Mouse (Mus musculus) MEL (cell line): ENCODE data around the gene Sirt5. TPM values are rescaled to one million over a fixed set of nuclear protein-coding genes. Genes with fewer than 3 reads are reported as not detected.

ENCODE experiments used
- DNase-seq: peaks from one replicate; pipeline ENCODE4 v3.0.0; 2011; ENCODE audit warnings: low read depth, low spot score
- H3K27ac ChIP-seq: 2 replicates; pipeline ENCODE4 v1.5.1; 2012; ENCODE audit warnings: low read depth, mild to moderate bottlenecking, control low read depth, low read length, moderate library complexity; ENCODE audit not compliant: control insufficient read depth
- H3K27me3 ChIP-seq, 2 experiments: fragments of 150-350 bp in 1 of 2; sonication (generic) in 1 of 2; 2 replicates each; pipeline ENCODE4 v1.6.1; 2012; ENCODE audit warnings: low read length in 2 of 2, mild to moderate bottlenecking in 2 of 2, improper control_type of control experiment in 1 of 2, moderate library complexity in 1 of 2; ENCODE audit not compliant: insufficient read depth in 2 of 2, control insufficient read depth in 1 of 2
- H3K36me3 ChIP-seq, 2 experiments: 2 replicates each; pipeline ENCODE4 v1.6.1; 2012 to 2014; ENCODE audit warnings: low read length in 2 of 2, improper control_type of control experiment in 1 of 2, inconsistent platforms in 1 of 2, mild to moderate bottlenecking in 1 of 2; ENCODE audit not compliant: insufficient read depth in 2 of 2, control insufficient read depth in 1 of 2
- H3K4me1 ChIP-seq, 2 experiments: fragments of 150-350 bp in 1 of 2; sonication (generic) in 1 of 2; 2 replicates each; pipeline ENCODE4 v1.6.1; 2012; ENCODE audit warnings: low read length in 2 of 2, improper control_type of control experiment in 1 of 2, mild to moderate bottlenecking in 1 of 2; ENCODE audit not compliant: insufficient read depth in 2 of 2, control insufficient read depth in 1 of 2
- H3K4me3 ChIP-seq, 2 experiments: fragments of 150-350 bp in 1 of 2; sonication (generic) in 1 of 2; 2 replicates each; pipeline ENCODE4 v1.5.1; 2012; ENCODE audit warnings: low read depth in 2 of 2, low read length in 2 of 2, mild to moderate bottlenecking in 2 of 2, moderate library complexity in 2 of 2, control low read depth in 1 of 2, improper control_type of control experiment in 1 of 2; ENCODE audit not compliant: control insufficient read depth in 1 of 2, insufficient read depth in 1 of 2
- H3K79me2 ChIP-seq: 2 replicates; pipeline ENCODE4 v1.6.1; 2012; ENCODE audit warnings: mild to moderate bottlenecking, low read length, moderate library complexity; ENCODE audit not compliant: control insufficient read depth, poor library complexity, insufficient read depth
- H3K9ac ChIP-seq: 2 replicates; pipeline ENCODE4 v1.6.1; 2012; ENCODE audit warnings: low read depth, mild to moderate bottlenecking, control low read depth, low read length, moderate library complexity; ENCODE audit not compliant: control insufficient read depth, poor library complexity, severe bottlenecking
- H3K9me3 ChIP-seq: fragments of 150-350 bp; sonication (generic); replicated peaks from 2 replicates; pipeline ENCODE4 v1.6.1; 2012; ENCODE audit warnings: mild to moderate bottlenecking, low read length, improper control_type of control experiment, moderate library complexity; ENCODE audit not compliant: insufficient read depth
- CHD1 ChIP-seq: IDR thresholded peaks from 2 replicates; pipeline ENCODE4 v1.6.1; 2012; ENCODE audit warnings: low read depth, mild to moderate bottlenecking, inconsistent platforms, low read length, improper control_type of control experiment
- CHD2 ChIP-seq: IDR thresholded peaks from 2 replicates; pipeline ENCODE4 v1.6.1; 2011; ENCODE audit warnings: low read length, improper control_type of control experiment
- CTCF ChIP-seq, 3 experiments: IDR thresholded peaks in 2 of 3; conservative IDR thresholded peaks in 1 of 3; 2 replicates each; pipeline ENCODE4 v1.5.1; 2011 to 2012; ENCODE audit warnings: low read length in 3 of 3, low read depth in 2 of 3, mild to moderate bottlenecking in 2 of 3, improper control_type of control experiment in 1 of 3, inconsistent platforms in 1 of 3, mixed read lengths in 1 of 3, moderate library complexity in 1 of 3; ENCODE audit not compliant: control insufficient read depth in 1 of 3, insufficient read depth in 1 of 3, poor library complexity in 1 of 3, severe bottlenecking in 1 of 3
- E2F4 ChIP-seq: IDR thresholded peaks from 2 replicates; pipeline ENCODE4 v1.6.1; 2011; ENCODE audit warnings: low read depth, low read length, improper control_type of control experiment, borderline replicate concordance
- GABPA ChIP-seq: IDR thresholded peaks from 2 replicates; pipeline ENCODE4 v1.6.1; 2012; ENCODE audit warnings: low read depth, mild to moderate bottlenecking, inconsistent platforms, low read length, improper control_type of control experiment, moderate library complexity
- JUND ChIP-seq: IDR thresholded peaks from 2 replicates; pipeline ENCODE4 v1.6.1; 2011; ENCODE audit warnings: low read depth, mild to moderate bottlenecking, improper control_type of control experiment, low read length
- KAT2A ChIP-seq: conservative IDR thresholded peaks from 2 replicates; pipeline ENCODE4 v1.6.1; 2012; ENCODE audit warnings: low read depth, low read length, improper control_type of control experiment, inconsistent platforms
- MAZ ChIP-seq: IDR thresholded peaks from 2 replicates; pipeline ENCODE4 v1.6.1; 2012; ENCODE audit warnings: low read depth, mild to moderate bottlenecking, inconsistent platforms, low read length, improper control_type of control experiment
- MXI1 ChIP-seq: IDR thresholded peaks from 2 replicates; pipeline ENCODE4 v1.6.1; 2011; ENCODE audit warnings: mild to moderate bottlenecking, low read depth, low read length, improper control_type of control experiment
- MYB ChIP-seq: IDR thresholded peaks from 2 replicates; pipeline ENCODE4 v1.6.1; 2011; ENCODE audit warnings: mild to moderate bottlenecking, low read depth, low read length, improper control_type of control experiment
- MYC ChIP-seq: IDR thresholded peaks from 2 replicates; pipeline ENCODE4 v1.6.1; 2011; ENCODE audit warnings: low read depth, mild to moderate bottlenecking, low read length, improper control_type of control experiment, moderate library complexity
- NELFE ChIP-seq: IDR thresholded peaks from 2 replicates; pipeline ENCODE4 v1.6.1; 2011; ENCODE audit warnings: low read depth, low read length, improper control_type of control experiment
- NRF1 ChIP-seq: IDR thresholded peaks from 2 replicates; pipeline ENCODE4 v1.6.1; 2014; ENCODE audit warnings: low read depth, mild to moderate bottlenecking, inconsistent platforms, low read length, improper control_type of control experiment, moderate library complexity; ENCODE audit not compliant: poor library complexity, insufficient read depth, severe bottlenecking
- POLR2A ChIP-seq, 2 experiments: IDR thresholded peaks; 2 replicates each; pipeline ENCODE4 v1.6.1; 2011 to 2012; ENCODE audit warnings: low read length in 2 of 2, mild to moderate bottlenecking in 2 of 2, control low read depth in 1 of 2, improper control_type of control experiment in 1 of 2, low read depth in 1 of 2, moderate library complexity in 1 of 2; ENCODE audit not compliant: control insufficient read depth in 1 of 2, insufficient read depth in 1 of 2, poor library complexity in 1 of 2
- POLR2AphosphoS2 ChIP-seq: IDR thresholded peaks from 2 replicates; pipeline ENCODE4 v1.6.1; 2011; ENCODE audit warnings: low read length, improper control_type of control experiment
- POLR2AphosphoS5 ChIP-seq: IDR thresholded peaks from 2 replicates; pipeline ENCODE4 v1.6.1; 2012; ENCODE audit warnings: low read depth, borderline replicate concordance, mild to moderate bottlenecking, inconsistent platforms, low read length, moderate library complexity, mixed read lengths
- RAD21 ChIP-seq: IDR thresholded peaks from 2 replicates; pipeline ENCODE4 v1.6.1; 2011; ENCODE audit warnings: mild to moderate bottlenecking, low read depth, low read length, improper control_type of control experiment
- RCOR1 ChIP-seq: IDR thresholded peaks from 2 replicates; pipeline ENCODE4 v1.6.1; 2012; ENCODE audit warnings: low read depth, mild to moderate bottlenecking, inconsistent platforms, low read length, improper control_type of control experiment
- SIN3A ChIP-seq: IDR thresholded peaks from 2 replicates; pipeline ENCODE4 v1.6.1; 2012; ENCODE audit warnings: low read length, improper control_type of control experiment, inconsistent platforms
- TCF12 ChIP-seq: IDR thresholded peaks from 2 replicates; pipeline ENCODE4 v1.6.1; 2014; ENCODE audit warnings: low read depth, mild to moderate bottlenecking, inconsistent platforms, low read length, improper control_type of control experiment, moderate library complexity
- USF1 ChIP-seq: IDR thresholded peaks from 2 replicates; pipeline ENCODE4 v1.6.1; 2014; ENCODE audit warnings: low read depth, mild to moderate bottlenecking, inconsistent platforms, low read length, improper control_type of control experiment, moderate library complexity
- USF2 ChIP-seq, 2 experiments: IDR thresholded peaks; 2 replicates each; pipeline ENCODE4 v1.6.1; 2011 to 2012; ENCODE audit warnings: improper control_type of control experiment in 2 of 2, low read length in 2 of 2, borderline replicate concordance in 1 of 2, inconsistent platforms in 1 of 2, low read depth in 1 of 2, mild to moderate bottlenecking in 1 of 2; ENCODE audit not compliant: insufficient read depth in 1 of 2
- polyA plus RNA-seq, 2 experiments: library from polyadenylated mRNA; stranded (reverse) in 1 of 2; unstranded in 1 of 2; fragments of >175 nt in 1 of 2; fragments of >200 nt in 1 of 2; gene quantifications; 2 replicates each; pipeline versions ENCODE4 v1.2.1 to v1.2.4; 2012; ENCODE audit warnings: low replicate concordance in 2 of 2, low read depth in 1 of 2; ENCODE audit not compliant: insufficient read length in 2 of 2, insufficient read depth in 1 of 2, missing spikeins in 1 of 2
- total RNA-seq: library from RNA; depleted of rRNA; stranded (reverse); fragments of 300-350 nt; gene quantifications from 2 replicates; pipeline ENCODE4 v1.2.3, GENCODE M21; 2012

The Sirt5 gene
- total and polyA plus RNA-seq, 3 experiments = 8.2 to 10.6 TPM; not detected in 1

- TF ChIP-seq MAZ = no peak
- no peak for TF ChIP-seq CTCF (IDR thresholded peaks at IDR 0.05 in 2 of 3, conservative IDR thresholded peaks at IDR 0.05 in 1 of 3; ENCODE audit: control insufficient read depth in 1 of 3, insufficient read depth in 1 of 3, low read depth in 2 of 3, low read length in 3 of 3, poor library complexity in 1 of 3, severe bottlenecking in 1 of 3)
- TF ChIP-seq POLR2A (IDR thresholded peaks at IDR 0.05; ENCODE audit: control insufficient read depth in 1 of 2, insufficient read depth in 1 of 2, low read depth in 1 of 2, low read length in 2 of 2, poor library complexity in 1 of 2) = no peak
- TF ChIP-seq MYB = no peak
- no peak for TF ChIP-seq KAT2A
- no peak for TF ChIP-seq NRF1
- TF ChIP-seq JUND = no peak
- no peak for TF ChIP-seq USF2 (IDR thresholded peaks at IDR 0.05; ENCODE audit: borderline replicate concordance in 1 of 2, insufficient read depth in 1 of 2, low read depth in 1 of 2, low read length in 2 of 2)
- TF ChIP-seq SIN3A = no peak
- no peak for TF ChIP-seq CHD1
- TF ChIP-seq E2F4 = no peak
- no peak for TF ChIP-seq USF1
- no peak for TF ChIP-seq TCF12
- TF ChIP-seq CHD2 = no peak
- no peak for TF ChIP-seq GABPA
- no peak for TF ChIP-seq MYC
- no peak for TF ChIP-seq POLR2AphosphoS5
- TF ChIP-seq, all 39 proteins: peak for 0
These were observed 11.9 kb upstream of the Sirt5 start for GRCm38 (mm10) chr13:43353356-43353755.

GRCm38 (mm10) chr13:43354362-43354761 lies 10.9 kb upstream of the Sirt5 start:
- Histone ChIP-seq H3K4me1 (no peaks in the 10 kb centered on the region), H3K36me3 (no peaks in the 10 kb centered on the region), H3K27me3 (peaks cover 0 to 2% of the 10 kb centered on the region in 2 experiments; a peak in 3 of 4 replicates)
- DNase-seq = no peak
- TF ChIP-seq POLR2AphosphoS5 = no peak
- no peak for TF ChIP-seq SIN3A
- TF ChIP-seq GABPA = no peak
- no peak for TF ChIP-seq RAD21
- TF ChIP-seq NELFE = no peak
- TF ChIP-seq MYC = no peak
- TF ChIP-seq RCOR1 = no peak
- TF ChIP-seq USF1 = no peak
- TF ChIP-seq MXI1 = no peak
- TF ChIP-seq CHD1 = no peak
- no peak for TF ChIP-seq POLR2AphosphoS2
- TF ChIP-seq POLR2A (IDR thresholded peaks at IDR 0.05; ENCODE audit: control insufficient read depth in 1 of 2, insufficient read depth in 1 of 2, low read depth in 1 of 2, low read length in 2 of 2, poor library complexity in 1 of 2) = no peak
- TF ChIP-seq KAT2A = no peak
- no peak for TF ChIP-seq JUND
- TF ChIP-seq, all 39 proteins: peak for 0
- no peak overlapping the region for H3K27ac ChIP-seq
- no peak overlapping the region for H3K4me3 ChIP-seq
- H3K79me2 ChIP-seq = no peaks in the 10 kb centered on the region
- no peaks in the 10 kb centered on the region for H3K9me3 ChIP-seq
- H3K9ac ChIP-seq = no peak overlapping the region

More at GRCm38 (mm10) chr13:43353356-43353755, 11.9 kb upstream of the Sirt5 start:
- no peaks in the 10 kb centered on the region for H3K36me3 ChIP-seq
- peaks cover 0 to 2% of the 10 kb centered on the region in 2 experiments; a peak in 3 of 4 replicates for H3K27me3 ChIP-seq
- no peaks in the 10 kb centered on the region for H3K4me1 ChIP-seq
- no peaks in the 10 kb centered on the region for H3K9me3 ChIP-seq
- no peak overlapping the region for H3K9ac ChIP-seq
- H3K4me3 ChIP-seq = no peak overlapping the region
- no peak for DNase-seq
- no peak overlapping the region for H3K27ac ChIP-seq
- no peaks in the 10 kb centered on the region for H3K79me2 ChIP-seq
